8 mouse cellular contexts compared by ENCODE assay signal in the genomic region with DNA sequence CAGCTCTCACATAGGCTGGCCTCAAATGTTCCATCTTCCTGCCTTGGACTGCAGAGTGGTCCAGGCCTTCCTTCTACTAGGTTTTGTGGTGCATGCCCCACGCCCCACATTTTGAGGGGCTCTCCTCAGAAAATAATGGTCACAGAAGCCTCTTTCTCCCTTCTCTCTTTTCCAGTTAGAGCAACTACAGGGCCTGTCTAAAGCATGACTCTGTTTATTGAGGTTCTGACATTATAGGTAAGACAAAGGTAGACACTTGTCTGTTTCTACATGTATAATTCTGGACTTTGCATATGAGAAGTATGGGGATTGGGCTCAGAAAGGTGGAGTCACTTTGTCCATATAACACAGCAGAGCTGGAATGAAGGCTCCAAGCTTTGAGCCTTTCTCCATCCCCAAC. TPM values are rescaled to one million over a fixed set of nuclear protein-coding genes. Genes with fewer than 3 reads are reported as not detected.
DNase-seq lines count a peak whose midpoint lies in the region; ATAC-seq and TF ChIP-seq lines count a peak whose summit lies in the region.

Gene Gm10643, minus strand, starts transcription at position 101 of the 400 bp plus-strand sequence.

- ATAC-seq in lung, postnatal 0 days, result no peak
- ATAC-seq in forebrain, embryonic 11.5 days (replicated peaks; ENCODE audit: low FRiP score), result no peak
- ATAC-seq in limb, embryonic 12.5 days (ENCODE audit: insufficient number of reproducible peaks, insufficient read depth, low FRiP score, low TSS enrichment, low read depth), result no peak

- 92% methylated on average over 1 of the region's 1 CpGs for whole genome bisulfite sequencing in lung, postnatal 0 days
- 82% methylated on average over 1 of the region's 1 CpGs for WGBS in forebrain, embryonic 11.5 days
- WGBS in limb, embryonic 12.5 days, result 87% methylated on average over 1 of the region's 1 CpGs
- 97% methylated on average over 1 of the region's 1 CpGs for WGBS in olfactory bulb, adult 2 months

- TF ChIP-seq CTCF in lung, postnatal 0 days (IDR thresholded peaks at IDR 0.05), result no peak
- no peak for TF ChIP-seq CTCF in olfactory bulb, adult 2 months (IDR thresholded peaks at IDR 0.05; ENCODE audit: insufficient read depth, low read depth, low read length)

- peak within 1 kb of the TSS; percentile 53 for H3K4me3 ChIP-seq in lung, postnatal 0 days (ENCODE audit: low read depth, low read length)
- peak within 1 kb of the TSS; percentile 96 for H3K4me3 ChIP-seq in forebrain, embryonic 11.5 days (ENCODE audit: low read depth, low read length)
- peak within 1 kb of the TSS; percentile 91 for H3K4me3 ChIP-seq in limb, embryonic 12.5 days (replicated peaks)
- H3K4me3 ChIP-seq in olfactory bulb, adult 2 months (ENCODE audit: insufficient read depth, low read depth, low read length), result peak within 1 kb of the TSS; percentile 82

- H3K9ac ChIP-seq in lung, postnatal 0 days (replicated peaks; ENCODE audit: low read depth), result peak within 1 kb of the TSS; percentile 41
- H3K9ac ChIP-seq in forebrain, embryonic 11.5 days (ENCODE audit: low read length), result peak within 1 kb of the TSS; percentile 75
- peak within 1 kb of the TSS; percentile 68 for H3K9ac ChIP-seq in limb, embryonic 12.5 days (replicated peaks)

- peak within 1 kb of the TSS; percentile 77 for H3K4me2 ChIP-seq in lung, postnatal 0 days (replicated peaks; ENCODE audit: low read depth, low read length)
- peak within 1 kb of the TSS; percentile 81 for H3K4me2 ChIP-seq in forebrain, embryonic 11.5 days (ENCODE audit: low read depth, low read length, severe bottlenecking)
- peak within 1 kb of the TSS; percentile 68 for H3K4me2 ChIP-seq in limb, embryonic 12.5 days

- H3K4me1 ChIP-seq in lung, postnatal 0 days (ENCODE audit: insufficient read depth, low read depth, low read length), result peaks cover 20% of the 10 kb centered on the region; the same call in 1 of the 2 replicates
- peaks cover 2% of the 10 kb centered on the region; the same call in 1 of the 2 replicates for H3K4me1 ChIP-seq in forebrain, embryonic 11.5 days (replicated peaks; ENCODE audit: control insufficient read depth, insufficient read depth, low read length)
- H3K4me1 ChIP-seq in limb, embryonic 12.5 days (replicated peaks), result peaks cover 22% of the 10 kb centered on the region
- H3K4me1 ChIP-seq in olfactory bulb, adult 2 months (ENCODE audit: control insufficient read depth, insufficient read depth, low read length), result peaks cover 15% of the 10 kb centered on the region

- TF ChIP-seq POLR2A in olfactory bulb, adult 2 months (IDR thresholded peaks at IDR 0.05; ENCODE audit: insufficient read depth, low read depth, low read length), result no peak

- no peak for DNase-seq in lung, postnatal 0 days (ENCODE audit: low spot score)
- DNase-seq in lung, postnatal 25 days (ENCODE audit: low spot score), result no peak
- no peak for DNase-seq in forebrain, embryonic 11.5 days (ENCODE audit: low spot score)
- no peak for DNase-seq in right cerebral cortex, postnatal 36 days (ENCODE audit: low spot score in 2 of 2)
- DNase-seq in cerebellum, adult 11-12 months, result no peak
- no peak for DNase-seq in kidney, adult 8-10 months

- no peaks in the 10 kb centered on the region for H3K36me3 ChIP-seq in lung, postnatal 0 days (ENCODE audit: insufficient read depth, low read length)
- H3K36me3 ChIP-seq in forebrain, embryonic 11.5 days (ENCODE audit: control insufficient read depth, insufficient read depth, low read length), result no peaks in the 10 kb centered on the region
- no peaks in the 10 kb centered on the region for H3K36me3 ChIP-seq in limb, embryonic 12.5 days

- H3K9me3 ChIP-seq in lung, postnatal 0 days (ENCODE audit: low read length), result no peaks in the 10 kb centered on the region
- H3K9me3 ChIP-seq in forebrain, embryonic 11.5 days (ENCODE audit: control insufficient read depth, low read length), result no peaks in the 10 kb centered on the region
- H3K9me3 ChIP-seq in limb, embryonic 12.5 days, result no peaks in the 10 kb centered on the region

- no peak for TF ChIP-seq EP300 in lung, postnatal 0 days (IDR thresholded peaks at IDR 0.05)

- H3K27ac ChIP-seq in lung, postnatal 0 days (ENCODE audit: low read length), result peak within 1 kb of the TSS; percentile 89
- peak within 1 kb of the TSS; percentile 39; the same call in 1 of the 2 replicates for H3K27ac ChIP-seq in forebrain, embryonic 11.5 days (ENCODE audit: low read depth, low read length)
- H3K27ac ChIP-seq in limb, embryonic 12.5 days, result peak within 1 kb of the TSS; percentile 86
- peak within 1 kb of the TSS; percentile 90 for H3K27ac ChIP-seq in olfactory bulb, adult 2 months (ENCODE audit: insufficient read depth, low read depth, low read length)

- no peaks in the 10 kb centered on the region for H3K27me3 ChIP-seq in lung, postnatal 0 days (replicated peaks; ENCODE audit: insufficient read depth, low read length)
- no peaks in the 10 kb centered on the region for H3K27me3 ChIP-seq in forebrain, embryonic 11.5 days (ENCODE audit: control insufficient read depth, insufficient read depth, low read length)
- H3K27me3 ChIP-seq in limb, embryonic 12.5 days, result no peaks in the 10 kb centered on the region

RNA-seq across cellular contexts. Expression of gene Gm10643, which starts in this region (rescaled TPM):
- polyA plus RNA-seq in lung, postnatal 0 days (2015; fragmentation: Nextera tagmentation; extraction: Ambion mirVana), result 1.2 and 1.3 TPM in 2 replicates
- polyA plus RNA-seq in forebrain, embryonic 11.5 days (2014; fragmentation: Nextera tagmentation; extraction: Ambion mirVana), result 1.4 and 1.6 TPM in 2 replicates
- polyA plus RNA-seq in limb, embryonic 12.5 days (2016; fragmentation: Nextera tagmentation; extraction: Ambion mirVana), result 1.5 and 1.9 TPM in 2 replicates
- polyA plus RNA-seq in olfactory bulb, adult 2 months (2012; ENCODE audit: insufficient read depth, insufficient read length, low replicate concordance, missing spikeins), result not detected in 2 replicates

Comparison
In these comparisons a context has a peak if more than half of its experiments do, and no peak if none do; other contexts are left out.
1. H3K27ac ChIP-seq: peak in every context shown above with its lines; median percentile 90 in olfactory bulb, adult 2 months; 89 in lung, postnatal 0 days; 86 in limb, embryonic 12.5 days; 39 in forebrain, embryonic 11.5 days.